Mouse (Mus musculus): ENCODE data around the gene Cyth2. TPM values are rescaled to one million over a fixed set of nuclear protein-coding genes. Genes with fewer than 3 reads are reported as not detected.
A peak's percentile ranks its signal among the peaks of the same experiment; 100 is the strongest.

Cyth2 gene
- polyA plus RNA-seq, 1 experiment from 2014 or later = 105 TPM

GRCm38 (mm10) chr7:45850661-45851060, 36.3 kb upstream of the Cyth2 start:
- Histone ChIP-seq H3K9me3 (ENCODE audit: low read length) (no peaks in the 10 kb centered on the region), H3K36me3 (ENCODE audit: insufficient read depth, low read length) (no peaks in the 10 kb centered on the region), H3K4me1 (ENCODE audit: insufficient read depth, low read depth, low read length) (no peaks in the 10 kb centered on the region), H3K27ac (ENCODE audit: low read length) (no peak overlapping the region), H3K4me2 (replicated peaks; ENCODE audit: low read depth, low read length) (no peak overlapping the region), H3K4me3 (ENCODE audit: low read depth, low read length) (no peak overlapping the region), H3K27me3 (replicated peaks; ENCODE audit: insufficient read depth, low read length) (no peaks in the 10 kb centered on the region), H3K9ac (replicated peaks; ENCODE audit: low read depth) (no peak overlapping the region)
- WGBS = 43% methylated on average over 3 of the region's 3 CpGs
- no peak for TF ChIP-seq EP300 (IDR thresholded peaks at IDR 0.05)
- no peak for TF ChIP-seq CTCF (IDR thresholded peaks at IDR 0.05)
- DNase-seq (ENCODE audit: low spot score) = no peak
- ATAC-seq = no peak

- TF ChIP-seq CTCF (IDR thresholded peaks at IDR 0.05) (no peak), EP300 (IDR thresholded peaks at IDR 0.05) (no peak)
- 17% methylated on average over 6 of the region's 6 CpGs for WGBS
- H3K27me3 ChIP-seq (replicated peaks; ENCODE audit: insufficient read depth, low read length) = no peaks in the 10 kb centered on the region
- no peaks in the 10 kb centered on the region for H3K9me3 ChIP-seq (ENCODE audit: low read length)
- ATAC-seq (peak; percentile 55), DNase-seq (ENCODE audit: low spot score) (peak; percentile 48)
- no peak overlapping the region for H3K27ac ChIP-seq (ENCODE audit: low read length)
- H3K4me3 ChIP-seq (ENCODE audit: low read depth, low read length) = no peak overlapping the region
- no peak overlapping the region for H3K9ac ChIP-seq (replicated peaks; ENCODE audit: low read depth)
- H3K36me3 ChIP-seq (ENCODE audit: insufficient read depth, low read length) = no peaks in the 10 kb centered on the region
- H3K4me1 ChIP-seq (ENCODE audit: insufficient read depth, low read depth, low read length) = no peaks in the 10 kb centered on the region
- no peak overlapping the region for H3K4me2 ChIP-seq (replicated peaks; ENCODE audit: low read depth, low read length)
These were observed 34.2 kb upstream of the Cyth2 start for GRCm38 (mm10) chr7:45848447-45849027.

- 72% methylated on average over 10 of the region's 10 CpGs for WGBS
- Histone ChIP-seq H3K4me1 (ENCODE audit: insufficient read depth, low read depth, low read length) (no peaks in the 10 kb centered on the region), H3K27me3 (replicated peaks; ENCODE audit: insufficient read depth, low read length) (0 out of 2 replicates have a peak, but pooled peaks cover 5% of the 10 kb centered on the region), H3K4me3 (ENCODE audit: low read depth, low read length) (no peak overlapping the region), H3K9ac (replicated peaks; ENCODE audit: low read depth) (no peak overlapping the region), H3K27ac (ENCODE audit: low read length) (no peak overlapping the region; the same call in 1 of the 2 replicates), H3K4me2 (replicated peaks; ENCODE audit: low read depth, low read length) (no peak overlapping the region), H3K36me3 (ENCODE audit: insufficient read depth, low read length) (no peaks in the 10 kb centered on the region), H3K9me3 (ENCODE audit: low read length) (no peaks in the 10 kb centered on the region)
- ATAC-seq (peak; percentile 54), DNase-seq (ENCODE audit: low spot score) (peak; percentile 43)
- TF ChIP-seq CTCF (IDR thresholded peaks at IDR 0.05) = no peak
- TF ChIP-seq EP300 (IDR thresholded peaks at IDR 0.05) = peak; percentile 74
These were observed 28.8 kb upstream of the Cyth2 start for GRCm38 (mm10) chr7:45842950-45843744.

- no peaks in the 10 kb centered on the region; the same call in 1 of the 2 replicates for H3K4me1 ChIP-seq (ENCODE audit: insufficient read depth, low read depth, low read length)
- no peaks in the 10 kb centered on the region for H3K9me3 ChIP-seq (ENCODE audit: low read length)
- DNase-seq (ENCODE audit: low spot score) (no peak), ATAC-seq (no peak)
- H3K4me2 ChIP-seq (replicated peaks; ENCODE audit: low read depth, low read length) = peak overlapping the region; percentile 59
- H3K36me3 ChIP-seq (ENCODE audit: insufficient read depth, low read length) = no peaks in the 10 kb centered on the region
- peak overlapping the region; percentile 39 for H3K4me3 ChIP-seq (ENCODE audit: low read depth, low read length)
- 2% methylated on average over 17 of the region's 31 CpGs for WGBS
- H3K27me3 ChIP-seq (replicated peaks; ENCODE audit: insufficient read depth, low read length) = peaks cover 28% of the 10 kb centered on the region
- H3K9ac ChIP-seq (replicated peaks; ENCODE audit: low read depth) = 0 out of 2 replicates have a peak overlapping the region, but pooled peaks have one; percentile 5
- no peak overlapping the region for H3K27ac ChIP-seq (ENCODE audit: low read length)
- TF ChIP-seq EP300 (IDR thresholded peaks at IDR 0.05) (no peak), CTCF (IDR thresholded peaks at IDR 0.05) (no peak)
These were observed 19.5 kb upstream of the Cyth2 start for GRCm38 (mm10) chr7:45833924-45834323.

GRCm38 (mm10) chr7:45833148-45833790, 18.9 kb upstream of the Cyth2 start:
- peaks cover 28% of the 10 kb centered on the region for H3K27me3 ChIP-seq (replicated peaks; ENCODE audit: insufficient read depth, low read length)
- peak overlapping the region; percentile 59 for H3K4me2 ChIP-seq (replicated peaks; ENCODE audit: low read depth, low read length)
- peak overlapping the region; percentile 39 for H3K4me3 ChIP-seq (ENCODE audit: low read depth, low read length)
- no peaks in the 10 kb centered on the region for H3K36me3 ChIP-seq (ENCODE audit: insufficient read depth, low read length)
- TF ChIP-seq CTCF (IDR thresholded peaks at IDR 0.05) (no peak), EP300 (IDR thresholded peaks at IDR 0.05) (no peak)
- under 1% methylated on average over 50 of the region's 86 CpGs for WGBS
- no peaks in the 10 kb centered on the region for H3K9me3 ChIP-seq (ENCODE audit: low read length)
- H3K4me1 ChIP-seq (ENCODE audit: insufficient read depth, low read depth, low read length) = no peaks in the 10 kb centered on the region; the same call in 1 of the 2 replicates
- H3K9ac ChIP-seq (replicated peaks; ENCODE audit: low read depth) = 0 out of 2 replicates have a peak overlapping the region, but pooled peaks have one; percentile 5
- no peak overlapping the region for H3K27ac ChIP-seq (ENCODE audit: low read length)
- ATAC-seq = peak; percentile 30
- DNase-seq (ENCODE audit: low spot score) = peak; percentile 20

GRCm38 (mm10) chr7:45832428-45832827, 18.0 kb upstream of the Cyth2 start:
- Histone ChIP-seq H3K27me3 (replicated peaks; ENCODE audit: insufficient read depth, low read length) (peaks cover 28% of the 10 kb centered on the region), H3K27ac (ENCODE audit: low read length) (no peak overlapping the region), H3K4me1 (ENCODE audit: insufficient read depth, low read depth, low read length) (no peaks in the 10 kb centered on the region; the same call in 1 of the 2 replicates), H3K36me3 (ENCODE audit: insufficient read depth, low read length) (no peaks in the 10 kb centered on the region), H3K9ac (replicated peaks; ENCODE audit: low read depth) (no peak overlapping the region), H3K9me3 (ENCODE audit: low read length) (no peaks in the 10 kb centered on the region), H3K4me3 (ENCODE audit: low read depth, low read length) (peak overlapping the region; percentile 39), H3K4me2 (replicated peaks; ENCODE audit: low read depth, low read length) (peak overlapping the region; percentile 59)
- ATAC-seq (no peak), DNase-seq (ENCODE audit: low spot score) (no peak)
- TF ChIP-seq EP300 (IDR thresholded peaks at IDR 0.05) (no peak), CTCF (IDR thresholded peaks at IDR 0.05) (no peak)
- 10% methylated on average over 30 of the region's 30 CpGs for WGBS
